Mouse (Mus musculus) forelimb bud, embryonic 11.5 days (tissue): ENCODE data around the gene Abcc8.

Experiments used
- DNase-seq: peaks from one replicate; pipeline ENCODE4 v3.0.0-alpha.2; 2012; ENCODE audit warnings: low read depth, low spot score

Abcc8 gene

GRCm38 (mm10) chr7:46154498-46155488, 25.0 kb downstream of the Abcc8 start:
- no peak for DNase-seq

GRCm38 (mm10) chr7:46152819-46153351, 26.9 kb downstream of the Abcc8 start:
- no peak for DNase-seq

- no peak for DNase-seq
Measured at GRCm38 (mm10) chr7:46147417-46147816, 32.4 kb downstream of the Abcc8 start.

GRCm38 (mm10) chr7:46146675-46147308, 33.0 kb downstream of the Abcc8 start:
- DNase-seq: no peak

- DNase-seq: no peak
Measured at GRCm38 (mm10) chr7:46144061-46144460, 35.8 kb downstream of the Abcc8 start.

GRCm38 (mm10) chr7:46138329-46138930, 41.4 kb downstream of the Abcc8 start:
- DNase-seq: peak; percentile 58

GRCm38 (mm10) chr7:46133858-46134257, 46.0 kb downstream of the Abcc8 start:
- DNase-seq: no peak

- DNase-seq: no peak
Measured at GRCm38 (mm10) chr7:46132229-46132628, 47.6 kb downstream of the Abcc8 start.

GRCm38 (mm10) chr7:46131806-46132205, 48.0 kb downstream of the Abcc8 start:
- DNase-seq: no peak

- DNase-seq: no peak
Measured at GRCm38 (mm10) chr7:46131266-46131665, 48.6 kb downstream of the Abcc8 start.

GRCm38 (mm10) chr7:46130723-46131122, 49.1 kb downstream of the Abcc8 start:
- DNase-seq: no peak

- no peak for DNase-seq
Measured at GRCm38 (mm10) chr7:46129463-46130179, 50.2 kb downstream of the Abcc8 start.

- no peak for DNase-seq
Measured at GRCm38 (mm10) chr7:46128196-46128595, 51.6 kb downstream of the Abcc8 start.

- no peak for DNase-seq
Measured at GRCm38 (mm10) chr7:46125340-46125739, 54.5 kb downstream of the Abcc8 start.

GRCm38 (mm10) chr7:46124460-46124859, 55.4 kb downstream of the Abcc8 start:
- no peak for DNase-seq

- no peak for DNase-seq
Measured at GRCm38 (mm10) chr7:46122964-46123363, 56.9 kb downstream of the Abcc8 start.

GRCm38 (mm10) chr7:46117035-46117434, 62.8 kb downstream of the Abcc8 start:
- no peak for DNase-seq

GRCm38 (mm10) chr7:46116118-46116581, 63.7 kb downstream of the Abcc8 start:
- no peak for DNase-seq

- peak; percentile 42 for DNase-seq
Measured at GRCm38 (mm10) chr7:46113435-46113834, 66.4 kb downstream of the Abcc8 start.

GRCm38 (mm10) chr7:46111938-46112337, 67.9 kb downstream of the Abcc8 start:
- DNase-seq: no peak

- DNase-seq: no peak
Measured at GRCm38 (mm10) chr7:46111212-46111817, 68.5 kb downstream of the Abcc8 start.
